Mouse (Mus musculus) erythroblast, embryonic 14.5 days (primary cell): Measurements from ENCODE around the gene Nmnat3.

Experiments used
- GATA1 ChIP-seq: IDR thresholded peaks from 2 replicates; pipeline ENCODE4 v1.6.1; 2012; ENCODE audit warnings: low read length, inconsistent platforms, mixed read lengths
- TAL1 ChIP-seq: IDR thresholded peaks from 3 replicates; pipeline ENCODE4 v1.6.1; 2012; ENCODE audit warnings: low read length, inconsistent platforms, mixed read lengths

DNA sequence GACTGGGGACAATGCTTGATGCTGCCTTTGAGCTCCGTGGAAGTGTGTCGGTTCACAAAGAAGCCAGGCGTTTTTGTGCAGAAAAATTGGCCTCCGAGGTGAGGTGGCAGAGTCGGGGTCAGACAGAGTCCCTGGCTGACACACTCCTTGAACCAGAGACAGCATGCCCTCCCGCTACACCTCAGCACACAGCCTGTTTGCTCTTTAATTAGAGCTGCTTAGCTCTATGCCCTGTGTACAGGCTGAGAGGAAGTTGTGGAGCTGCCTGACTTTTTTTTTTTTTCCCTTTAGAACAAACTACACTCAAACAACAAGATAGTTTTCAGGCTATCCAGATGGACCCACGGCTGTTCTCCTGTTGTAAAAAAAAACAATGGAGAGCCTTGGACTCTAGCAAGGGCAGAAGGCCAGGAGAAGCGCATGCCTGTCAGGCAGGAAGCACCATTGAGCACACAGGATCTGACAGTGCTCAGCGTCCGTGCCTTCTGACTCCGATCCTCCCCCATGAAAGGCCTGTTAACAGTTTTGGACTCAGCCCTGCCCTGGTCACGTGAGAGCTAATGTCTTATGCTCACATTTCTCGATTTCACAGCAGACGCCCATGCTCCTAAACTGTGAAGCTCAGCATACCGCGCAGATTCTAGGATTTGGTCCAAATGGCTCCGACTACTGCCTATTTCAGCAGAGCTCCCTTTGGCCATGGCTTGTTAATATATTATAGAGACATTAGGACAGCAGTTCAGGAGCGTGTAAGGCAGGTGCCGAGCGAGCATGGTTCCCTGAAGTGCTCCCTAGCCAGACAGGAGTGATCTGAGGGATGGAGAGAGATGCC, 42.3 kb downstream of the Nmnat3 start:
- TF ChIP-seq GATA1 (no peak), TAL1 (no peak)
